Mouse (Mus musculus) C2C12 (cell line): ENCODE results near the gene Scgb2a2.

Experiments
- CTCF ChIP-seq: IDR thresholded peaks from one replicate; pipeline ENCODE4 v1.5.1; 2011; ENCODE audit not compliant: control insufficient read depth, insufficient read depth, insufficient read length
- FOSL1 ChIP-seq: IDR thresholded peaks from one replicate; pipeline ENCODE4 v1.8.0; 2011; ENCODE audit warnings: mild to moderate bottlenecking, low read length; ENCODE audit not compliant: poor library complexity, insufficient read depth, severe bottlenecking
- MAX ChIP-seq: IDR thresholded peaks from one replicate; pipeline ENCODE4 v1.6.1; 2011; ENCODE audit warnings: mild to moderate bottlenecking, control low read depth
- MYOD1 ChIP-seq: IDR thresholded peaks from one replicate; pipeline ENCODE4 v1.6.1; 2011; ENCODE audit warnings: low read depth; ENCODE audit not compliant: control insufficient read depth, insufficient read length
- MYOG ChIP-seq: IDR thresholded peaks from one replicate; pipeline ENCODE4 v1.6.1; 2011; ENCODE audit not compliant: control insufficient read depth, insufficient read length; ENCODE audit errors: extremely low read depth
- USF1 ChIP-seq: IDR thresholded peaks from one replicate; pipeline ENCODE4 v1.6.1; 2011; ENCODE audit warnings: low read depth, mild to moderate bottlenecking, control low read depth, moderate library complexity

GRCm38 (mm10) chr19:9837341-9837715 is 10.0 kb upstream of the Scgb2a2 start:
- TF ChIP-seq CTCF: no peak
- no peak for TF ChIP-seq MAX
- TF ChIP-seq USF1: no peak
- no peak for TF ChIP-seq MYOG
- TF ChIP-seq FOSL1: no peak
- no peak for TF ChIP-seq MYOD1
